Mouse (Mus musculus) embryo, embryonic 10.5 days (tissue): ENCODE data around the gene Hira.
A peak's percentile ranks its signal among the peaks of the same experiment; 100 is the strongest.
"Not testable (repeated sequence)": the region's sequence is repeated elsewhere in the genome, so short reads cannot be mapped to it uniquely, and the experiment has no call there.

Source experiments
- DNase-seq: peaks from one replicate; pipeline ENCODE4 v3.0.0-alpha.2; 2015; ENCODE audit warnings: low spot score

Hira gene

GRCm38 (mm10) chr16:18876442-18877308 lies at the start of gene Hira, which contains the start of gene Mrpl40:
Gene Hira (plus strand): TSS chr16:18877037.
Gene Mrpl40 (minus strand): TSS chr16:18876862.
- peak; percentile 94 for DNase-seq

- DNase-seq, result no peak
Measured at GRCm38 (mm10) chr16:18828630-18829029, 48.2 kb upstream of the Hira start.

- DNase-seq, result no peak
Measured at GRCm38 (mm10) chr16:18829102-18829501, 47.7 kb upstream of the Hira start.

- DNase-seq, result no peak
Measured at GRCm38 (mm10) chr16:18833486-18833885, 43.4 kb upstream of the Hira start.

- DNase-seq, result no peak
Measured at GRCm38 (mm10) chr16:18836073-18836467, 40.8 kb upstream of the Hira start.

- peak; percentile 92 for DNase-seq
Measured at GRCm38 (mm10) chr16:18836468-18837208, 40.2 kb upstream of the Hira start, which contains the start of the genes 2510002D24Rik and Gm28539. Gene 2510002D24Rik (plus strand): TSS chr16:18836578. Gene Gm28539 (plus strand): TSS chr16:18836584.

- no peak for DNase-seq
Measured at GRCm38 (mm10) chr16:18838346-18838745, 38.5 kb upstream of the Hira start.

DNA sequence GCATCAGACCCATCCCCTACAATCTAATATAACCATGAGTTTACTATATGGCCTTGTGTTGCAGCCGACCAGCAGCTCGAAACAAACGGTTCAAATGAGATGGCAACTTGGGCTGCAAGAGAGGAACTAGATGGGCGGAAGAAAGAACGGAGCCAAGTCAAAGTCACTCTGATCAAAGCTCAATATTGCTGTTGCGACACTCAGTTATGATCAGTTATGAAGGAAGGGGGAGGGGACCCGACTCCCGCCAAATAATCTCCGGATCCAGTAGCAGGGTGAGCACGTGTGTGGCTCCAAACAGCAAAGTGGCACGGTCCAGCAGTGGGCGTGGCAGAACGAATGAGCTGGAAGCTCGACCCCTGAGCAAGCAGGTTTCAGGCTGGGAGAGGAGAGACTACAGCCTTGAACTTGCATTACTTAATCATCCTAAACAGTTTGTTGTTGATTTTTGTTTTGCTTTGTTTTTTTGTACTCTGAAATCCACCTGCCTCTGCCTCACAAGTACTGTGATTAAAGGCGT lies 30.5 kb upstream of the Hira start:
- DNase-seq, result no peak

- DNase-seq, result not testable (repeated sequence)
Measured at GRCm38 (mm10) chr16:18849521-18850190, 27.2 kb upstream of the Hira start.

- DNase-seq, result peak; percentile 68
Measured at GRCm38 (mm10) chr16:18858551-18858950, 18.3 kb upstream of the Hira start.

- no peak for DNase-seq
Measured at GRCm38 (mm10) chr16:18860186-18860585, 16.7 kb upstream of the Hira start.

GRCm38 (mm10) chr16:18870495-18870894 lies 6.3 kb upstream of the Hira start:
- not testable (repeated sequence) for DNase-seq

GRCm38 (mm10) chr16:18876091-18876441 lies 771 bp upstream of the Hira start:
- no peak for DNase-seq

GRCm38 (mm10) chr16:18877386-18878090 lies 701 bp downstream of the Hira start:
- peak; percentile 83 for DNase-seq

DNA sequence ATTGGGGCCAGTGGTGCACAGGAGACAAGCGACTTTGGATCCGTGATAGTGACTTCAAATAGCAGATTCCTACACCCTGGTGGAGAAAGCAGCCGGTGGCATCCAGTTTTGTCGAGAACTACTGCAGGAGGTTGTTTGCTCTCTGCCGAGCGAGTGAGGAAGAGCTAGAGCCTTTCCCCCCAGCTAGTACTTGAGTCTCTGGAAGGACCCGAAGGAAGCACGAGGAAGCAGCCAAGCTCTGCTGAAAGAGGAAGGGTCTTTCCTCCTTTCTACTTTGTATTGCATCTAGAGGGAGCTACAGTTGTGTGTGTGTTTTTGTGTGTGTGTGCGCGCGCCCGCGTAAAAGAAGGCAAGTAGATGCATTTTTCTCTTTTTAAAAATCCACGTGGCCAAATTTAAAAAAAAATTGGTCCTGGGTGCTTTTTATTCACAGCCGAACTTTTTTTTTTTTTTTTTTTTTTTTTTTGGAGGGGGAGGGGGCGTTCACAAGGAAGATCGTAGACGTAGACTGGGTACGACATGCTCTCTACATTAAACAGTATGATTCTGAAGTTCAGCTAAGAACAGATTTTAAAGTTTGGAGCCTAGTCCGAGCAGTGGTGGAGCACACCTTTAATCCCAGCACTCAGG lies 1.4 kb downstream of the Hira start:
- DNase-seq, result no peak

- DNase-seq, result no peak
Measured at GRCm38 (mm10) chr16:18884044-18884443, 7.2 kb downstream of the Hira start.

GRCm38 (mm10) chr16:18893840-18894372 lies 17.1 kb downstream of the Hira start:
- no peak for DNase-seq

- DNase-seq, result no peak
Measured at GRCm38 (mm10) chr16:18895249-18895648, 18.4 kb downstream of the Hira start.

- DNase-seq, result peak; percentile 9
Measured at GRCm38 (mm10) chr16:18896429-18896828, 19.6 kb downstream of the Hira start.

GRCm38 (mm10) chr16:18905648-18906047 lies 28.8 kb downstream of the Hira start:
- DNase-seq, result no peak

DNA sequence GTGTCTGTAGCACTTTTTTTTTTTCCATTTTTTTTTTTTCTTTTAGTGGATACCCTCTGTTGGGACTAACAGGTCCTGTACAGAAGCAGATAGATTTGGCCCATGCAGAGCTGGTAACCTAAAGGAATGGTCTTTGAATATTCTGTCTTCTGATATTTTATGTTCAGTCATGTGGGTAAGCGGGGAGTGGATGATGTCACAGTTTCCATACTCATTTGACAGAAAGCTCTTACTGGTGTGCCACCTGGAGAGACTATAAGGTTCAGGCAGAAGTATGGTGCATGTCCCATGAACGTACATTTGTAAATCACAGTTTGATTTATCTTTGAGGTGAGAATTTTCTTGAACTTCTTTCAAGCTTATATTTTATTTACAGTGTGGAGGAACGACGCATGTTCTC lies 39.2 kb downstream of the Hira start:
- no peak for DNase-seq
